Mouse (Mus musculus) splenic B cell, adult 2 months (primary cell): ENCODE measurements around the gene Baz2b.

Experiments
- DNase-seq: peaks from one replicate; pipeline ENCODE4 v3.0.0-alpha.2; 2011; ENCODE audit warnings: low read depth, low spot score
- H3K27me3 ChIP-seq: 2 replicates; pipeline ENCODE4 v1.6.1; 2012; ENCODE audit warnings: mild to moderate bottlenecking, low read length, moderate library complexity, mixed read lengths; ENCODE audit not compliant: control insufficient read depth, poor library complexity, insufficient read depth, severe bottlenecking
- H3K36me3 ChIP-seq: 2 replicates; pipeline ENCODE4 v1.6.1; 2012; ENCODE audit warnings: mild to moderate bottlenecking, low read length, moderate library complexity, mixed read lengths; ENCODE audit not compliant: control insufficient read depth, poor library complexity, insufficient read depth, severe bottlenecking

The Baz2b gene

GRCm38 (mm10) chr2:60114901-60115300 lies 94.7 kb downstream of the Baz2b start:
- H3K36me3 ChIP-seq, result no peaks in the 10 kb centered on the region
- no peak for DNase-seq
- H3K27me3 ChIP-seq, result no peaks in the 10 kb centered on the region

GRCm38 (mm10) chr2:60113661-60114560 lies 95.7 kb downstream of the Baz2b start:
- peak; percentile 74 for DNase-seq
- Histone ChIP-seq H3K27me3 (no peaks in the 10 kb centered on the region), H3K36me3 (no peaks in the 10 kb centered on the region)

- no peak for DNase-seq
- Histone ChIP-seq H3K36me3 (no peaks in the 10 kb centered on the region), H3K27me3 (no peaks in the 10 kb centered on the region)
Measured at GRCm38 (mm10) chr2:60112116-60112515, 97.5 kb downstream of the Baz2b start.

- DNase-seq, result no peak
- H3K36me3 ChIP-seq, result no peaks in the 10 kb centered on the region
- H3K27me3 ChIP-seq, result no peaks in the 10 kb centered on the region
Measured at GRCm38 (mm10) chr2:60109001-60109400, 100.6 kb downstream of the Baz2b start.

- DNase-seq, result no peak
- Histone ChIP-seq H3K27me3 (no peaks in the 10 kb centered on the region), H3K36me3 (no peaks in the 10 kb centered on the region)
Measured at GRCm38 (mm10) chr2:60096625-60097024, 113.0 kb downstream of the Baz2b start.

GRCm38 (mm10) chr2:60090280-60090679 lies 119.4 kb downstream of the Baz2b start:
- no peaks in the 10 kb centered on the region for H3K36me3 ChIP-seq
- DNase-seq, result no peak
- H3K27me3 ChIP-seq, result no peaks in the 10 kb centered on the region

GRCm38 (mm10) chr2:60089528-60090247 lies 120.0 kb downstream of the Baz2b start:
- Histone ChIP-seq H3K27me3 (no peaks in the 10 kb centered on the region), H3K36me3 (no peaks in the 10 kb centered on the region)
- no peak for DNase-seq

- no peaks in the 10 kb centered on the region for H3K36me3 ChIP-seq
- DNase-seq, result peak; percentile 25
- H3K27me3 ChIP-seq, result no peaks in the 10 kb centered on the region
Measured at GRCm38 (mm10) chr2:60088785-60089527, 120.7 kb downstream of the Baz2b start.

GRCm38 (mm10) chr2:60086197-60086903 lies 123.3 kb downstream of the Baz2b start:
- Histone ChIP-seq H3K27me3 (no peaks in the 10 kb centered on the region), H3K36me3 (no peaks in the 10 kb centered on the region)
- no peak for DNase-seq

- DNase-seq, result no peak
- Histone ChIP-seq H3K36me3 (no peaks in the 10 kb centered on the region), H3K27me3 (no peaks in the 10 kb centered on the region)
Measured at GRCm38 (mm10) chr2:60084823-60085222, 124.8 kb downstream of the Baz2b start.

GRCm38 (mm10) chr2:60082984-60083636 lies 126.5 kb downstream of the Baz2b start:
- DNase-seq, result peak; percentile 29
- Histone ChIP-seq H3K27me3 (no peaks in the 10 kb centered on the region), H3K36me3 (no peaks in the 10 kb centered on the region)

GRCm38 (mm10) chr2:60082225-60082624 lies 127.4 kb downstream of the Baz2b start:
- no peaks in the 10 kb centered on the region for H3K27me3 ChIP-seq
- H3K36me3 ChIP-seq, result no peaks in the 10 kb centered on the region
- DNase-seq, result peak; percentile 44

- no peak for DNase-seq
- Histone ChIP-seq H3K36me3 (no peaks in the 10 kb centered on the region), H3K27me3 (no peaks in the 10 kb centered on the region)
Measured at GRCm38 (mm10) chr2:60080831-60081230, 128.8 kb downstream of the Baz2b start.

GRCm38 (mm10) chr2:60077631-60078030 lies 132.0 kb downstream of the Baz2b start:
- Histone ChIP-seq H3K27me3 (no peaks in the 10 kb centered on the region), H3K36me3 (no peaks in the 10 kb centered on the region)
- DNase-seq, result no peak
